Mouse (Mus musculus): ENCODE measurements at regions not wholly inside any gene's neighbourhood (a gene's known extent, or its start where the extent isn't known, plus 50 kb on each side); places are given as distances from the start of the nearest gene placed in this dataset.

- Histone ChIP-seq H3K4me3 (ENCODE audit: low read depth, low read length) (no peak overlapping the region), H3K36me3 (ENCODE audit: control insufficient read depth, insufficient read depth, low read length) (no peaks in the 10 kb centered on the region), H3K9me3 (ENCODE audit: control insufficient read depth, low read length) (no peaks in the 10 kb centered on the region), H3K4me2 (ENCODE audit: low read depth, low read length, severe bottlenecking) (no peak overlapping the region), H3K27ac (ENCODE audit: low read depth, low read length) (no peak overlapping the region), H3K9ac (ENCODE audit: low read length) (no peak overlapping the region), H3K27me3 (ENCODE audit: control insufficient read depth, insufficient read depth, low read length) (no peaks in the 10 kb centered on the region), H3K4me1 (replicated peaks; ENCODE audit: control insufficient read depth, insufficient read depth, low read length) (no peaks in the 10 kb centered on the region)
- WGBS: 64% methylated on average over 5 of the region's 5 CpGs
- ATAC-seq (replicated peaks; ENCODE audit: low FRiP score) (no peak), DNase-seq (ENCODE audit: low spot score) (no peak)
These were observed 116.5 kb downstream of the Edn3 start for GRCm38 (mm10) chr2:174876886-174877285.

DNA sequence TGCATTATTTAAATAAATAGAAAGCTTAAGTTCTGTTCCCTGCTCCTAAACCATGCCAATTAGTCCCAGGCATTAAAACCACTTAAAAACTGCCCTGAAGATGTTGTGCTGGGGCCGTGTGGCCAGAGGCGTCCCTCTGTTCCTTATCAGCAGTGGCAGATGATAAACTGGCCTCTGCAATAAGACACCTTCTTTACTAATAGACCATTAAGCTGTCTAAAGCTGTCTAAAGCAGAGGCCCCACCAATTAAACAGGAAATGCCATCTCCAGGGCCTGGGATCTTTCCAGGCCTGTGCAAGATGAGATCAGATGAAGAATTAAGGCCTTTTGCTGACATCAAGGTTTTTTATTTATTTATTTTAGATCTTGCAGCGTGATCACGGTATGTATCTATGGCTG, 118.6 kb downstream of the Edn3 start:
- Histone ChIP-seq H3K9ac (ENCODE audit: low read length) (no peak overlapping the region), H3K36me3 (ENCODE audit: control insufficient read depth, insufficient read depth, low read length) (no peaks in the 10 kb centered on the region), H3K4me1 (replicated peaks; ENCODE audit: control insufficient read depth, insufficient read depth, low read length) (no peaks in the 10 kb centered on the region), H3K4me2 (ENCODE audit: low read depth, low read length, severe bottlenecking) (no peak overlapping the region), H3K9me3 (ENCODE audit: control insufficient read depth, low read length) (no peaks in the 10 kb centered on the region), H3K27me3 (ENCODE audit: control insufficient read depth, insufficient read depth, low read length) (no peaks in the 10 kb centered on the region), H3K27ac (ENCODE audit: low read depth, low read length) (no peak overlapping the region), H3K4me3 (ENCODE audit: low read depth, low read length) (no peak overlapping the region)
- no peak for DNase-seq (ENCODE audit: low spot score)
- 72% methylated on average over 4 of the region's 4 CpGs for WGBS
- ATAC-seq (replicated peaks; ENCODE audit: low FRiP score): no peak

DNA sequence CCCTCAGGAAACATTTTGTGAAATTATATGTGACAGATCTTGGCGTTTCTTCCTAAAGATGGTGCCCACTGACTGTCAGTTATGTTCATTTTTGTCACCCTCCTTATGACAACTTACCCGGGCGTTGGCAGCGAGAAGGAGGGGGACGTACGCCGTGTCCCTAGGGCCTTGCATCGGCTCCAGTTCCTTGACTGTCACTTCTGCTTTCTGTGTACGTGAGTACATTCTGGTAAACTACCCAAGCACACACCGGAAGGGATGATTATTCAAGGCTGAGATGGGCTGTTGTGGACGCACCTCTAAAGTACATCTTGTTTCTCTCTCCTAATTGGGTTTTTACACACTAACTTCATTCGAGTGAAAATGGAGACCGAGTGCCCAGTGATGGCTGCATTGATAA, 120.2 kb downstream of the Edn3 start:
- DNase-seq (ENCODE audit: low spot score) (no peak), ATAC-seq (replicated peaks; ENCODE audit: low FRiP score) (no peak)
- Histone ChIP-seq H3K36me3 (ENCODE audit: control insufficient read depth, insufficient read depth, low read length) (no peaks in the 10 kb centered on the region), H3K27me3 (ENCODE audit: control insufficient read depth, insufficient read depth, low read length) (no peaks in the 10 kb centered on the region), H3K4me3 (ENCODE audit: low read depth, low read length) (no peak overlapping the region), H3K4me2 (ENCODE audit: low read depth, low read length, severe bottlenecking) (no peak overlapping the region), H3K27ac (ENCODE audit: low read depth, low read length) (no peak overlapping the region), H3K9me3 (ENCODE audit: control insufficient read depth, low read length) (no peaks in the 10 kb centered on the region), H3K4me1 (replicated peaks; ENCODE audit: control insufficient read depth, insufficient read depth, low read length) (no peaks in the 10 kb centered on the region), H3K9ac (ENCODE audit: low read length) (no peak overlapping the region)
- 95% methylated on average over 13 of the region's 13 CpGs for WGBS

DNA sequence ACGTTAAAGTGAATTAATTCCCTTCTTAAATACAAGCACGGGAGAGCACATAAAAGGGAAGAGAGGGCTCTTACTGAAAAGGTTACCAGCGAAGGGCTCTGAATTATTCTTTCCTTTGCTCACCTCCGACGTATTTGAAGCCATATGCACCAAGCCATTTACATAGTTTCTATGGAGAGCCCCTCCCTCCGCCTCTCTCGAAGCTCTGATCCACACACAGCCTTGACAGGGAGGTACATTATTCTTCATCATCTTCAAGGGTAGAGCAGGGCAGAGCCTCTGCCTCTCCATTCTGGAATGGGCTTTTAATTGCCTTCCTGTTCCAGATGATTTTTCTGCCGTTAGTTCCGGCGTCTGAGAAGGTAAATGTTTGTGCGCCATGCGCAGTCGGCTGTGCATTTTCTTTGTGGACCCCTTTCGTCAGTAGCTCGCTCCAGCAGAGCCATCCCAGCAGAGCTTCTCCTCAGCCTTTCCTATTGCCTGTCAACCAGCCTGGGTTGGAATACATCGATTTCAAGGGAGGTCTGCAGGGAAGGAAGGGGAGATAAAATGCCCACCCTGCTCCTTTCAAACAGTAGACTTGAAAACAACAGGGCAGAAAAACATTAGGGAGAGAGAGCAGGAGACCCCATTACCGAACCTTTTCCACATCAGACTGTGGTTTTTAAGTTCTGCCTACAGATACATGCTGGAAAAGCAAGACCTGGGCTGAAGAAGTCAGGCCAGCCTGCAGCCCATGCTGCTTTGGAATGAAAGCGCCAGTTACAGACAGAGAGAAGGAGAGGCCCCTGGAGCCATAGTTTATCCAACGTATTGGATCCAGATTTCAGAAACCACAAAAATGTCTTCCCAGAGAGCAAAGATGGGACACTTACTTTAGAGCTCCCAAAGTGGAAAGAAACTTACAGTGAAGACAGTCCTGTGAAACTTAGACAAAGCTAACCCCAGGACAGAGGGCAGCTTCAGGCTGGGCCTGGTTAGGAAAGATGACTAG, 124.1 kb downstream of the Edn3 start:
- Histone ChIP-seq H3K4me3 (ENCODE audit: low read depth, low read length) (no peak overlapping the region), H3K27ac (ENCODE audit: low read depth, low read length) (no peak overlapping the region), H3K4me2 (ENCODE audit: low read depth, low read length, severe bottlenecking) (no peak overlapping the region), H3K36me3 (ENCODE audit: control insufficient read depth, insufficient read depth, low read length) (no peaks in the 10 kb centered on the region), H3K9me3 (ENCODE audit: control insufficient read depth, low read length) (no peaks in the 10 kb centered on the region), H3K27me3 (ENCODE audit: control insufficient read depth, insufficient read depth, low read length) (no peaks in the 10 kb centered on the region), H3K4me1 (replicated peaks; ENCODE audit: control insufficient read depth, insufficient read depth, low read length) (no peaks in the 10 kb centered on the region), H3K9ac (ENCODE audit: low read length) (no peak overlapping the region)
- no peak for ATAC-seq (replicated peaks; ENCODE audit: low FRiP score)
- DNase-seq (ENCODE audit: low spot score): no peak
- WGBS: 82% methylated on average over 19 of the region's 19 CpGs

DNA sequence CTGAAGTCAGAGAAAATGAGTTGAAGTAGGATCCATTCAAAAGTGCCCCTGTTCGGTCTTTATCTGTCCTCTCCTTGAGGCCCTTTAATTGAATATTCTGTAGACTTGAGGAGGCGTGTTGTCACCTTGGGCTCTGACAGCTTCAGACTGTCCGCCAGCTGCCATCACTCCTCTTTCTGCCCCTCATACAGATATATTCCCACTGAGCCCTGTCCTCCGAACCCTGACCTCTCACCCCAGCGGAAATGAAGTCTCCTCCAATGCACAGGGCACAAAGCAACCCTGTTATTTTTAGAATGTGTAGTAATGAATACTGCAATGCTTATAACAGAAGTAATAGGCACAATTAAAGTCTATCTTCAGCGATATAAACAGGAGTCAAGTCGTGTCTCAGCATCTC, 117.4 kb upstream of the Gm14444 start:
- DNase-seq (ENCODE audit: low spot score): no peak
- Histone ChIP-seq H3K9me3 (ENCODE audit: control insufficient read depth, low read length) (no peaks in the 10 kb centered on the region), H3K4me1 (replicated peaks; ENCODE audit: control insufficient read depth, insufficient read depth, low read length) (no peaks in the 10 kb centered on the region), H3K4me3 (ENCODE audit: low read depth, low read length) (no peak overlapping the region), H3K4me2 (ENCODE audit: low read depth, low read length, severe bottlenecking) (no peak overlapping the region), H3K27ac (ENCODE audit: low read depth, low read length) (no peak overlapping the region), H3K36me3 (ENCODE audit: control insufficient read depth, insufficient read depth, low read length) (no peaks in the 10 kb centered on the region), H3K9ac (ENCODE audit: low read length) (no peak overlapping the region), H3K27me3 (ENCODE audit: control insufficient read depth, insufficient read depth, low read length) (no peaks in the 10 kb centered on the region)
- WGBS: 59% methylated on average over 7 of the region's 7 CpGs
- ATAC-seq (replicated peaks; ENCODE audit: low FRiP score): no peak

- Histone ChIP-seq H3K27ac (ENCODE audit: low read depth, low read length) (no peak overlapping the region), H3K36me3 (ENCODE audit: control insufficient read depth, insufficient read depth, low read length) (no peaks in the 10 kb centered on the region), H3K4me3 (ENCODE audit: low read depth, low read length) (no peak overlapping the region), H3K9ac (ENCODE audit: low read length) (no peak overlapping the region), H3K4me2 (ENCODE audit: low read depth, low read length, severe bottlenecking) (no peak overlapping the region), H3K9me3 (ENCODE audit: control insufficient read depth, low read length) (no peaks in the 10 kb centered on the region), H3K4me1 (replicated peaks; ENCODE audit: control insufficient read depth, insufficient read depth, low read length) (no peaks in the 10 kb centered on the region), H3K27me3 (ENCODE audit: control insufficient read depth, insufficient read depth, low read length) (no peaks in the 10 kb centered on the region)
- 83% methylated on average over 8 of the region's 8 CpGs for WGBS
- ATAC-seq (replicated peaks; ENCODE audit: low FRiP score) (no peak), DNase-seq (ENCODE audit: low spot score) (no peak)
These were observed 112.6 kb upstream of the Gm14444 start for GRCm38 (mm10) chr2:174897424-174897823.

DNA sequence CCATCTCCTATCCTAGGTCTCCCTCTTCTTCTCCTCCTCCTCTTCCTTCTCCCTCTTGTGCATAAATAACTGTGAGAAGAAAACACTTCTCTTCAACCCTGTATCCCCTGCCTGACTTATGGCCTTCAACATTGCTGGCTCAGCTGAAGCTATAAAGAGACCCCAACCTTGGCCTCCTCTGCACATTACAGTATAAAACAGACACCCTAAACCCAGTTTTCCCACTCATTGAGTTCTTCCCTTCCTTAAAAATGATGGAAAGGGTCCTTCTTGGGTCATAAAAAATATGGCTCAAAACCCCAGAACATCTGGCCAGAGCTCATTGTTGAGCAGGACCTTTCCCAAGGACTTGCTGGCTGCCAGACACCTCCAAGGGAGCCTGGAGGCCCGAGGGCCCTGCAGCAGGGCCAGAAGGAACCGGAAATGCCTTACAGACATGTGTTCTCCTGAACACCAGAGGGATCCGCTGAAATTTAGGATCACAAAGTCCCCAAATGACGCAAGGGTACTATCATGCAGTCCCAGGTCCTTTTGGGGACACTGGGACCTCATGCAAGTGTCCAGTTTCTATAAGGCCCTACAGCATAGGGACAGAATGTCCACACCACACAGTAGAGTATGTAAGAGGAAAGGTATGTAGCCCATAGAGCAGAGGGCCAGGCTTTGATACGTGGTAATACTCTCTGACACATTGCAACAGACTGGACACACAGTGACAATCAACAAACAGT, 109.9 kb upstream of the Gm14444 start:
- no peak overlapping the region for H3K27ac ChIP-seq (ENCODE audit: low read depth, low read length)
- peak; percentile 25; the same call in 1 of the 2 replicates for ATAC-seq (replicated peaks; ENCODE audit: low FRiP score)

GRCm38 (mm10) chr2:174900671-174900991, 109.4 kb upstream of the Gm14444 start:
- H3K4me3 ChIP-seq (ENCODE audit: low read depth, low read length): no peak overlapping the region
- ATAC-seq (replicated peaks; ENCODE audit: low FRiP score): peak; percentile 51

More for the DNA sequence above, 109.9 kb upstream of the Gm14444 start:
- no peak overlapping the region for H3K9ac ChIP-seq (ENCODE audit: low read length)
- no peaks in the 10 kb centered on the region for H3K27me3 ChIP-seq (ENCODE audit: control insufficient read depth, insufficient read depth, low read length)
- H3K9me3 ChIP-seq (ENCODE audit: control insufficient read depth, low read length): no peaks in the 10 kb centered on the region
- H3K4me2 ChIP-seq (ENCODE audit: low read depth, low read length, severe bottlenecking): no peak overlapping the region
- no peaks in the 10 kb centered on the region for H3K36me3 ChIP-seq (ENCODE audit: control insufficient read depth, insufficient read depth, low read length)
- DNase-seq (ENCODE audit: low spot score): no peak
- no peaks in the 10 kb centered on the region for H3K4me1 ChIP-seq (replicated peaks; ENCODE audit: control insufficient read depth, insufficient read depth, low read length)
- 77% methylated on average over 5 of the region's 5 CpGs for WGBS
- H3K4me3 ChIP-seq (ENCODE audit: low read depth, low read length): no peak overlapping the region

More at GRCm38 (mm10) chr2:174900671-174900991, 109.4 kb upstream of the Gm14444 start:
- Histone ChIP-seq H3K27me3 (ENCODE audit: control insufficient read depth, insufficient read depth, low read length) (no peaks in the 10 kb centered on the region), H3K4me2 (ENCODE audit: low read depth, low read length, severe bottlenecking) (no peak overlapping the region), H3K9ac (ENCODE audit: low read length) (no peak overlapping the region), H3K36me3 (ENCODE audit: control insufficient read depth, insufficient read depth, low read length) (no peaks in the 10 kb centered on the region), H3K9me3 (ENCODE audit: control insufficient read depth, low read length) (no peaks in the 10 kb centered on the region), H3K4me1 (replicated peaks; ENCODE audit: control insufficient read depth, insufficient read depth, low read length) (no peaks in the 10 kb centered on the region), H3K27ac (ENCODE audit: low read depth, low read length) (no peak overlapping the region)
- DNase-seq (ENCODE audit: low spot score): peak; percentile 67
